Mouse (Mus musculus): Measurements from ENCODE around the gene Syce1l.

Gene Syce1l

GRCm38 (mm10) chr8:113673300-113673699, 30.3 kb downstream of the Syce1l start:
- DNase-seq (ENCODE audit: low spot score) = no peak

GRCm38 (mm10) chr8:113674611-113675010, 31.6 kb downstream of the Syce1l start:
- DNase-seq (ENCODE audit: low spot score) = no peak

GRCm38 (mm10) chr8:113675281-113675680, 32.3 kb downstream of the Syce1l start:
- no peak for DNase-seq (ENCODE audit: low spot score)

DNA sequence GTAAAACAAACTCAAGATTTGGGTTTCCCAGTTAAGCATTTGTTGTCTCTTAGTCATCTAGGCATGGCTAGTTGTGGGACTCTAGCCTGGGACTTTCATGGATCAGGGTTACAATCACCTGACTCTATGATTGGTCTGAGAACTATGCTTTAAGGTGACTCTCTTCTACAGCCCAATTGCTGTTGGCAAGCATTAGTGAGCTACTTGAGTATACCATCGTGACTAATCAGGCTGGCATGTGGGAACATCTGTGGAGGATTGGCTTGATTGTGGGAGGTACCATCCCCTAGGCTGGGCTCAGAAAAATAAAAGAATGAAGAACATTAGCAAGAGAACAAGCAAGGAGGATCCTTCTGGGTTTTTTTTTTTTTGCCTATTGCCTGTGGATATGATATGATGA, 33.8 kb downstream of the Syce1l start:
- DNase-seq (ENCODE audit: low spot score) = no peak

GRCm38 (mm10) chr8:113679361-113679760, 36.3 kb downstream of the Syce1l start:
- DNase-seq (ENCODE audit: low spot score) = no peak

- DNase-seq (ENCODE audit: low spot score) = no peak
Observed at GRCm38 (mm10) chr8:113687889-113688542, 45.0 kb downstream of the Syce1l start.

- no peak for DNase-seq (ENCODE audit: low spot score)
Observed at GRCm38 (mm10) chr8:113688543-113688915, 45.5 kb downstream of the Syce1l start.

DNA sequence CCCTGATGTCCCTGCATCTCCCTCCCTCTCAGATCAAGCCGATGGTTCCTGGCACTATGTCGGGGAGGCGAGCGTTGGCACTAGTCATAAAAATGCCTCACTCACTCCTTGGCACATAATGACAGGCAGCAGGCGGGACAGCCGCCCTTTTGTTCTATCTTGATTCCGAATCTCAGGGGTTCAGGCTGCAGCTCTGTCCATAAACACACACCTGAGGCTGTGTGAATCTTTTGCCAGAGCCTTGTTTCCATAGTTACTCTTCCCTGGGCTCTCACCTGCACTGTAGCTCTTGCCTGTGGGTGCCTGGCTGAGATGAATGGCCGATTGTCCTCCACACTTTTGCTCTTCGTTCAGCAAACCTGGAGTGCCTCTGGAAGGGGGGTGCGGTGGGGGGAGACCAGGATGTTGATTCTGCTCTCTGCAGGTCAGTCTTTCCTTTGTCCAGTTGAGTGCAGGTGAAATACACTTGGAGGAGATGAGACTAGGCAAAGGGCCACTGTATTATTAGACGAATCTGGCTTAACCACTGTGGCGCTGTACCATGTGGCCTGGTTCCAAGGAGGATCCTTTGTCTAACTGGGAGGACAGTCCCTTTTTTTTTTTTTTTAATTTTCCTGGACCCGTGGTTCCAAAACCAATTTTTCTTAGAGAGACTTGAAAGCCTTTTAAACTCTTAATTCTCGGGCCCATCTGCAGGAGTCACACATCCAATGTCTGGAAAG, 48.8 kb downstream of the Syce1l start:
- no peak for DNase-seq (ENCODE audit: low spot score)

DNA sequence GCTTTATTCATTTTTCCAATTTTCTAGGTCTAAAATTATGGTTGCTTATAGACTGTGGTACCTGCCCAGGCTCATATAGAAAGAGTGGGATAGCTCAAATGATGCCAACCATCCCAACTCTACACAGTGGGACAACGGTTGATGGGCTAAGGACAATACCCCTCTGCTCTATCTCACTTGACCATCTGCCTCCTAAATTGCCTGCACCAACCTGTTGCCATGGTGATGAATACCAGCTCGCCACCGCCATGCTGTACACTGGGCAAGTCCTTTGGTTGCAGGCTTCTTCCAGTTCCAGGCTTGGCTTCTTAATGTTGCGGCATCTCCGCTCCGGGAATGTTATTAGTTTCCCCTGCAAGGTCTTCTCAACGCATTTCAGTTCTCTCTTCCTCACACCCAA, 62.0 kb downstream of the Syce1l start:
- DNase-seq (ENCODE audit: low spot score) = no peak

All from T-cell, adult 2 months (primary cell).